Mouse (Mus musculus) hindbrain, embryonic 12.5 days (tissue): ENCODE measurements around the gene Plcb4. TPM values are rescaled to one million over a fixed set of nuclear protein-coding genes. Genes with fewer than 3 reads are reported as not detected.
"Not testable (repeated sequence)": the region's sequence is repeated elsewhere in the genome, so short reads cannot be mapped to it uniquely, and the experiment has no call there.

ENCODE experiments used
- ATAC-seq: fragments of 200-750 bp; cut with Nextera tagmentation; 2 replicates; pipeline ENCODE4 v1.8.0; 2017; ENCODE audit warnings: moderate TSS enrichment; ENCODE audit not compliant: low FRiP score
- H3K27ac ChIP-seq: fragments of 300-500 bp; sonication (generic); 2 replicates; pipeline ENCODE4 v1.5.1; 2016; ENCODE audit warnings: mild to moderate bottlenecking
- H3K27me3 ChIP-seq: fragments of 300-500 bp; sonication (generic); 2 replicates; pipeline ENCODE4 v1.6.1; 2016; ENCODE audit warnings: mild to moderate bottlenecking
- H3K36me3 ChIP-seq: fragments of 300-500 bp; sonication (generic); 2 replicates; pipeline ENCODE4 v1.6.1; 2016; ENCODE audit warnings: mild to moderate bottlenecking
- H3K4me1 ChIP-seq: fragments of 300-500 bp; sonication (generic); 2 replicates; pipeline ENCODE4 v1.6.1; 2016
- H3K4me2 ChIP-seq: fragments of 300-500 bp; sonication (generic); replicated peaks from 2 replicates; pipeline ENCODE4 v1.6.1; 2016; ENCODE audit warnings: mild to moderate bottlenecking
- H3K4me3 ChIP-seq: fragments of 300-500 bp; sonication (generic); 2 replicates; pipeline ENCODE4 v1.5.1; 2016; ENCODE audit warnings: mild to moderate bottlenecking
- H3K9ac ChIP-seq: fragments of 300-500 bp; sonication (generic); 2 replicates; pipeline ENCODE4 v1.6.1; 2016; ENCODE audit warnings: mild to moderate bottlenecking, moderate library complexity
- H3K9me3 ChIP-seq: fragments of 300-500 bp; sonication (generic); replicated peaks from 2 replicates; pipeline ENCODE4 v1.6.1; 2016; ENCODE audit warnings: mild to moderate bottlenecking
- WGBS: fragments of 180-500 bp; shearing (Covaris S2); methylation state at CpG from one replicate; pipeline ENCODE4 v1.1.7; 2016; 5-methylcytosine and 5-hydroxymethylcytosine counted together
- polyA plus RNA-seq: library from polyadenylated mRNA; unstranded; fragments of >200 nt; fragmentation: Nextera tagmentation; extraction: Ambion mirVana; gene quantifications from 2 replicates; pipeline ENCODE4 v1.2.1, GENCODE M21; 2016

Gene Plcb4
- polyA plus RNA-seq, 1 experiment from 2014 or later: 29.8 TPM

GRCm38 (mm10) chr2:135898025-135898424, 239.2 kb downstream of the Plcb4 start:
- no peak for ATAC-seq
- Histone ChIP-seq H3K9ac (no peak overlapping the region), H3K4me1 (no peaks in the 10 kb centered on the region), H3K4me2 (no peak overlapping the region), H3K36me3 (no peaks in the 10 kb centered on the region), H3K4me3 (no peak overlapping the region), H3K27me3 (no peaks in the 10 kb centered on the region), H3K9me3 (no peaks in the 10 kb centered on the region), H3K27ac (no peak overlapping the region)
- 66% methylated on average over 4 of the region's 4 CpGs for WGBS

GRCm38 (mm10) chr2:135899931-135900330, 241.1 kb downstream of the Plcb4 start:
- H3K4me3 ChIP-seq, H3K9ac ChIP-seq, H3K4me1 ChIP-seq, H3K27ac ChIP-seq, H3K9me3 ChIP-seq, H3K36me3 ChIP-seq, H3K4me2 ChIP-seq, H3K27me3 ChIP-seq, ATAC-seq: not testable (repeated sequence)
- 72% methylated on average over 4 of the region's 4 CpGs for WGBS

GRCm38 (mm10) chr2:135901015-135901414, 242.2 kb downstream of the Plcb4 start:
- Histone ChIP-seq H3K27ac (no peak overlapping the region), H3K4me2 (no peak overlapping the region), H3K9ac (no peak overlapping the region), H3K4me1 (no peaks in the 10 kb centered on the region), H3K27me3 (no peaks in the 10 kb centered on the region), H3K4me3 (no peak overlapping the region), H3K9me3 (no peaks in the 10 kb centered on the region), H3K36me3 (no peaks in the 10 kb centered on the region)
- 91% methylated on average over 4 of the region's 4 CpGs for WGBS
- ATAC-seq: no peak

- no peak for ATAC-seq
- H3K4me1 ChIP-seq: no peaks in the 10 kb centered on the region
- no peaks in the 10 kb centered on the region for H3K9me3 ChIP-seq
- 57% methylated on average over 4 of the region's 4 CpGs for WGBS
- no peaks in the 10 kb centered on the region for H3K27me3 ChIP-seq
- no peak overlapping the region for H3K4me2 ChIP-seq
- H3K27ac ChIP-seq: no peak overlapping the region
- no peak overlapping the region for H3K4me3 ChIP-seq
- H3K9ac ChIP-seq: no peak overlapping the region
- no peaks in the 10 kb centered on the region for H3K36me3 ChIP-seq
These were observed 245.5 kb downstream of the Plcb4 start for GRCm38 (mm10) chr2:135904262-135904661.

- H3K4me3 ChIP-seq: no peak overlapping the region
- no peaks in the 10 kb centered on the region for H3K4me1 ChIP-seq
- no peak overlapping the region for H3K27ac ChIP-seq
- no peaks in the 10 kb centered on the region for H3K36me3 ChIP-seq
- no peak overlapping the region for H3K4me2 ChIP-seq
- H3K9me3 ChIP-seq: no peaks in the 10 kb centered on the region
- H3K9ac ChIP-seq: no peak overlapping the region
- no peak for ATAC-seq
- no peaks in the 10 kb centered on the region for H3K27me3 ChIP-seq
- 92% methylated on average over 4 of the region's 4 CpGs for WGBS
These were observed 246.0 kb downstream of the Plcb4 start for GRCm38 (mm10) chr2:135904791-135905190.

- Histone ChIP-seq H3K36me3 (no peaks in the 10 kb centered on the region), H3K9me3 (no peaks in the 10 kb centered on the region), H3K27me3 (no peaks in the 10 kb centered on the region), H3K4me3 (no peak overlapping the region), H3K4me2 (no peak overlapping the region), H3K4me1 (peaks cover 4% of the 10 kb centered on the region; the same call in 1 of the 2 replicates), H3K9ac (no peak overlapping the region), H3K27ac (no peak overlapping the region)
- WGBS: 79% methylated on average over 8 of the region's 8 CpGs
- ATAC-seq: no peak
These were observed 255.8 kb downstream of the Plcb4 start for GRCm38 (mm10) chr2:135914343-135915261.

GRCm38 (mm10) chr2:135915928-135916327, 257.1 kb downstream of the Plcb4 start:
- Histone ChIP-seq H3K27ac (no peak overlapping the region), H3K4me3 (no peak overlapping the region), H3K9ac (no peak overlapping the region), H3K4me2 (no peak overlapping the region), H3K9me3 (no peaks in the 10 kb centered on the region), H3K36me3 (no peaks in the 10 kb centered on the region), H3K4me1 (peaks cover 4% of the 10 kb centered on the region; the same call in 1 of the 2 replicates), H3K27me3 (no peaks in the 10 kb centered on the region)
- ATAC-seq: no peak
- 68% methylated on average over 10 of the region's 10 CpGs for WGBS

GRCm38 (mm10) chr2:135917000-135917399, 258.2 kb downstream of the Plcb4 start:
- Histone ChIP-seq H3K4me3 (no peak overlapping the region), H3K27ac (no peak overlapping the region), H3K4me1 (no peaks in the 10 kb centered on the region), H3K36me3 (no peaks in the 10 kb centered on the region), H3K27me3 (no peaks in the 10 kb centered on the region), H3K9me3 (no peaks in the 10 kb centered on the region), H3K4me2 (no peak overlapping the region), H3K9ac (no peak overlapping the region)
- no peak for ATAC-seq
- WGBS: 70% methylated on average over 3 of the region's 3 CpGs

- Histone ChIP-seq H3K27me3 (no peaks in the 10 kb centered on the region), H3K4me3 (no peak overlapping the region), H3K4me1 (no peaks in the 10 kb centered on the region), H3K4me2 (no peak overlapping the region), H3K9ac (no peak overlapping the region), H3K36me3 (no peaks in the 10 kb centered on the region), H3K27ac (no peak overlapping the region), H3K9me3 (no peaks in the 10 kb centered on the region)
- WGBS: 72% methylated on average over 5 of the region's 5 CpGs
- no peak for ATAC-seq
These were observed 259.3 kb downstream of the Plcb4 start for GRCm38 (mm10) chr2:135918116-135918515.

- Histone ChIP-seq H3K4me1 (no peaks in the 10 kb centered on the region), H3K27ac (no peak overlapping the region), H3K4me3 (no peak overlapping the region), H3K36me3 (no peaks in the 10 kb centered on the region), H3K9ac (no peak overlapping the region), H3K9me3 (no peaks in the 10 kb centered on the region), H3K4me2 (no peak overlapping the region), H3K27me3 (no peaks in the 10 kb centered on the region)
- WGBS: 69% methylated on average over 6 of the region's 6 CpGs
- ATAC-seq: no peak
These were observed 260.8 kb downstream of the Plcb4 start for GRCm38 (mm10) chr2:135919641-135920040.

- no peak overlapping the region for H3K4me3 ChIP-seq
- peaks cover 2% of the 10 kb centered on the region; the same call in 1 of the 2 replicates for H3K4me1 ChIP-seq
- no peak overlapping the region for H3K4me2 ChIP-seq
- no peak for ATAC-seq
- H3K9me3 ChIP-seq: no peaks in the 10 kb centered on the region
- H3K36me3 ChIP-seq: no peaks in the 10 kb centered on the region
- H3K9ac ChIP-seq: no peak overlapping the region
- 82% methylated on average over 8 of the region's 8 CpGs for WGBS
- H3K27me3 ChIP-seq: no peaks in the 10 kb centered on the region
- no peak overlapping the region for H3K27ac ChIP-seq
These were observed 268.0 kb downstream of the Plcb4 start for GRCm38 (mm10) chr2:135926660-135927343.

GRCm38 (mm10) chr2:135929021-135929720, 270.4 kb downstream of the Plcb4 start:
- Histone ChIP-seq H3K27me3 (no peaks in the 10 kb centered on the region), H3K4me2 (no peak overlapping the region), H3K4me1 (peaks cover 2% of the 10 kb centered on the region; the same call in 1 of the 2 replicates), H3K27ac (no peak overlapping the region), H3K9me3 (no peaks in the 10 kb centered on the region), H3K36me3 (no peaks in the 10 kb centered on the region), H3K9ac (no peak overlapping the region), H3K4me3 (no peak overlapping the region)
- WGBS: 75% methylated on average over 9 of the region's 9 CpGs
- no peak for ATAC-seq
